Mouse (Mus musculus) hindbrain, embryonic 10.5 days (tissue): ENCODE measurements around the gene Clmn. TPM values are rescaled to one million over a fixed set of nuclear protein-coding genes. Genes with fewer than 3 reads are reported as not detected.

Source experiments
- DNase-seq: peaks from one replicate; pipeline ENCODE4 v3.0.0-alpha.2; 2017; ENCODE audit warnings: low spot score
- H3K27ac ChIP-seq: fragments of 300-500 bp; sonication (generic); 2 replicates; pipeline ENCODE4 v1.5.1; 2016; ENCODE audit warnings: mild to moderate bottlenecking, moderate library complexity
- H3K27me3 ChIP-seq: fragments of 300-500 bp; sonication (generic); 2 replicates; pipeline ENCODE4 v1.6.1; 2016; ENCODE audit warnings: mild to moderate bottlenecking; ENCODE audit not compliant: poor library complexity, insufficient read depth, severe bottlenecking
- H3K36me3 ChIP-seq: fragments of 300-500 bp; sonication (generic); 2 replicates; pipeline ENCODE4 v1.6.1; 2016; ENCODE audit warnings: mild to moderate bottlenecking, moderate library complexity
- H3K4me1 ChIP-seq: fragments of 300-500 bp; sonication (generic); replicated peaks from 2 replicates; pipeline ENCODE4 v1.6.1; 2016; ENCODE audit warnings: mild to moderate bottlenecking
- H3K4me3 ChIP-seq: fragments of 300-500 bp; sonication (generic); 2 replicates; pipeline ENCODE4 v1.5.1; 2016; ENCODE audit warnings: mild to moderate bottlenecking, moderate library complexity
- H3K9me3 ChIP-seq: fragments of 300-500 bp; sonication (generic); 2 replicates; pipeline ENCODE4 v1.6.1; 2016; ENCODE audit warnings: mild to moderate bottlenecking, moderate library complexity
- WGBS: fragments of 180-500 bp; shearing (Covaris S2); methylation state at CpG from one replicate; pipeline ENCODE4 v1.1.7; 2016; 5-methylcytosine and 5-hydroxymethylcytosine counted together
- polyA plus RNA-seq: library from polyadenylated mRNA; unstranded; fragments of >200 nt; fragmentation: Nextera tagmentation; extraction: Ambion mirVana; gene quantifications from 2 replicates; pipeline ENCODE4 v1.2.1, GENCODE M21; 2016

Clmn gene
- polyA plus RNA-seq, 1 experiment from 2014 or later: 2.7 TPM

GRCm38 (mm10) chr12:104819050-104819449 is 45.8 kb downstream of the Clmn start:
- Histone ChIP-seq H3K27ac (no peak overlapping the region), H3K4me1 (peaks cover 53% of the 10 kb centered on the region), H3K36me3 (no peaks in the 10 kb centered on the region), H3K27me3 (peaks cover 2% of the 10 kb centered on the region; the same call in 1 of the 2 replicates), H3K9me3 (no peaks in the 10 kb centered on the region), H3K4me3 (no peak overlapping the region)
- 65% methylated on average over 8 of the region's 8 CpGs for WGBS
- no peak for DNase-seq

- Histone ChIP-seq H3K27me3 (peaks cover 2% of the 10 kb centered on the region; the same call in 1 of the 2 replicates), H3K4me1 (peaks cover 50% of the 10 kb centered on the region), H3K4me3 (no peak overlapping the region), H3K9me3 (no peaks in the 10 kb centered on the region), H3K36me3 (no peaks in the 10 kb centered on the region), H3K27ac (no peak overlapping the region)
- no peak for DNase-seq
- 71% methylated on average over 7 of the region's 7 CpGs for WGBS
Observed at GRCm38 (mm10) chr12:104818057-104818456, 46.8 kb downstream of the Clmn start.

GRCm38 (mm10) chr12:104817172-104817866 is 47.6 kb downstream of the Clmn start:
- H3K36me3 ChIP-seq: no peaks in the 10 kb centered on the region
- DNase-seq: no peak
- peaks cover 48% of the 10 kb centered on the region for H3K4me1 ChIP-seq
- no peak overlapping the region for H3K4me3 ChIP-seq
- WGBS: 15% methylated on average over 12 of the region's 12 CpGs
- 0 out of 2 replicates have a peak, but pooled peaks cover 2% of the 10 kb centered on the region for H3K27me3 ChIP-seq
- no peaks in the 10 kb centered on the region for H3K9me3 ChIP-seq
- H3K27ac ChIP-seq: no peak overlapping the region

- 78% methylated on average over 7 of the region's 7 CpGs for WGBS
- H3K27ac ChIP-seq: 0 out of 2 replicates have a peak overlapping the region, but pooled peaks have one; percentile 35
- H3K36me3 ChIP-seq: no peaks in the 10 kb centered on the region
- no peaks in the 10 kb centered on the region for H3K9me3 ChIP-seq
- H3K4me3 ChIP-seq: no peak overlapping the region
- no peaks in the 10 kb centered on the region for H3K27me3 ChIP-seq
- DNase-seq: no peak
- peaks cover 38% of the 10 kb centered on the region for H3K4me1 ChIP-seq
Observed at GRCm38 (mm10) chr12:104814291-104814690, 50.6 kb downstream of the Clmn start.

GRCm38 (mm10) chr12:104813762-104814161 is 51.1 kb downstream of the Clmn start:
- WGBS: 85% methylated on average over 13 of the region's 13 CpGs
- Histone ChIP-seq H3K27me3 (no peaks in the 10 kb centered on the region), H3K9me3 (no peaks in the 10 kb centered on the region), H3K27ac (no peak overlapping the region), H3K36me3 (no peaks in the 10 kb centered on the region), H3K4me1 (peaks cover 38% of the 10 kb centered on the region), H3K4me3 (no peak overlapping the region)
- DNase-seq: no peak

- Histone ChIP-seq H3K36me3 (no peaks in the 10 kb centered on the region), H3K4me1 (peaks cover 36% of the 10 kb centered on the region), H3K27ac (no peak overlapping the region), H3K9me3 (no peaks in the 10 kb centered on the region), H3K4me3 (no peak overlapping the region), H3K27me3 (no peaks in the 10 kb centered on the region)
- WGBS: 76% methylated on average over 4 of the region's 4 CpGs
- no peak for DNase-seq
Observed at GRCm38 (mm10) chr12:104812711-104813110, 52.2 kb downstream of the Clmn start.

GRCm38 (mm10) chr12:104810923-104811443 is 53.9 kb downstream of the Clmn start:
- Histone ChIP-seq H3K27ac (no peak overlapping the region), H3K36me3 (no peaks in the 10 kb centered on the region), H3K9me3 (no peaks in the 10 kb centered on the region), H3K27me3 (no peaks in the 10 kb centered on the region), H3K4me1 (peaks cover 24% of the 10 kb centered on the region), H3K4me3 (no peak overlapping the region)
- WGBS: 84% methylated on average over 7 of the region's 7 CpGs
- DNase-seq: no peak

- Histone ChIP-seq H3K4me3 (no peak overlapping the region), H3K36me3 (no peaks in the 10 kb centered on the region), H3K27ac (no peak overlapping the region), H3K27me3 (no peaks in the 10 kb centered on the region), H3K4me1 (peaks cover 16% of the 10 kb centered on the region; the same call in 1 of the 2 replicates), H3K9me3 (no peaks in the 10 kb centered on the region)
- no peak for DNase-seq
- 90% methylated on average over 17 of the region's 17 CpGs for WGBS
Observed at GRCm38 (mm10) chr12:104808421-104809067, 56.3 kb downstream of the Clmn start.

- 86% methylated on average over 4 of the region's 4 CpGs for WGBS
- Histone ChIP-seq H3K4me1 (peaks cover 23% of the 10 kb centered on the region), H3K27ac (no peak overlapping the region), H3K9me3 (no peaks in the 10 kb centered on the region), H3K27me3 (no peaks in the 10 kb centered on the region), H3K4me3 (no peak overlapping the region), H3K36me3 (no peaks in the 10 kb centered on the region)
- no peak for DNase-seq
Observed at GRCm38 (mm10) chr12:104806680-104807375, 58.0 kb downstream of the Clmn start.

- H3K36me3 ChIP-seq: peaks cover 31% of the 10 kb centered on the region
- no peak overlapping the region for H3K4me3 ChIP-seq
- no peak for DNase-seq
- peaks cover 23% of the 10 kb centered on the region for H3K9me3 ChIP-seq
- WGBS: 56% methylated on average over 9 of the region's 9 CpGs
- peaks cover 16% of the 10 kb centered on the region; the same call in 1 of the 2 replicates for H3K4me1 ChIP-seq
- no peaks in the 10 kb centered on the region for H3K27me3 ChIP-seq
- no peak overlapping the region for H3K27ac ChIP-seq
Observed at GRCm38 (mm10) chr12:104801494-104802260, 63.2 kb downstream of the Clmn start.

- Histone ChIP-seq H3K4me1 (peaks cover 24% of the 10 kb centered on the region), H3K36me3 (peaks cover 31% of the 10 kb centered on the region), H3K4me3 (no peak overlapping the region), H3K27ac (no peak overlapping the region), H3K27me3 (no peaks in the 10 kb centered on the region), H3K9me3 (peaks cover 23% of the 10 kb centered on the region)
- DNase-seq: no peak
- WGBS: 95% methylated on average over 3 of the region's 3 CpGs
Observed at GRCm38 (mm10) chr12:104799365-104799764, 65.5 kb downstream of the Clmn start.

- peaks cover 31% of the 10 kb centered on the region for H3K36me3 ChIP-seq
- no peaks in the 10 kb centered on the region for H3K27me3 ChIP-seq
- peaks cover 29% of the 10 kb centered on the region for H3K4me1 ChIP-seq
- no peak overlapping the region for H3K4me3 ChIP-seq
- H3K27ac ChIP-seq: no peak overlapping the region
- DNase-seq: no peak
- peaks cover 23% of the 10 kb centered on the region for H3K9me3 ChIP-seq
- WGBS: 89% methylated on average over 6 of the region's 6 CpGs
Observed at GRCm38 (mm10) chr12:104797905-104798304, 67.0 kb downstream of the Clmn start.
